Mouse (Mus musculus): ENCODE measurements around the gene Dennd1a.

The Dennd1a gene

GRCm38 (mm10) chr2:38175276-38175675 lies 111.9 kb downstream of the Dennd1a start:
- no peak for DNase-seq (ENCODE audit: extremely low spot score, low read depth, low spot score)

GRCm38 (mm10) chr2:38168606-38169005 lies 118.6 kb downstream of the Dennd1a start:
- no peak for DNase-seq (ENCODE audit: extremely low spot score, low read depth, low spot score)

GRCm38 (mm10) chr2:38165966-38166365 lies 121.2 kb downstream of the Dennd1a start:
- DNase-seq (ENCODE audit: extremely low spot score, low read depth, low spot score), result no peak

GRCm38 (mm10) chr2:38164326-38165035 lies 122.7 kb downstream of the Dennd1a start:
- no peak for DNase-seq (ENCODE audit: extremely low spot score, low read depth, low spot score)

GRCm38 (mm10) chr2:38162486-38162885 lies 124.7 kb downstream of the Dennd1a start:
- no peak for DNase-seq (ENCODE audit: extremely low spot score, low read depth, low spot score)

GRCm38 (mm10) chr2:38161484-38161883 lies 125.7 kb downstream of the Dennd1a start:
- DNase-seq (ENCODE audit: extremely low spot score, low read depth, low spot score), result no peak

- no peak for DNase-seq (ENCODE audit: extremely low spot score, low read depth, low spot score)
Observed at GRCm38 (mm10) chr2:38159736-38160135, 127.5 kb downstream of the Dennd1a start.

GRCm38 (mm10) chr2:38157002-38157401 lies 130.2 kb downstream of the Dennd1a start:
- DNase-seq (ENCODE audit: extremely low spot score, low read depth, low spot score), result no peak

- DNase-seq (ENCODE audit: extremely low spot score, low read depth, low spot score), result no peak
Observed at GRCm38 (mm10) chr2:38156001-38156400, 131.2 kb downstream of the Dennd1a start.

- DNase-seq (ENCODE audit: extremely low spot score, low read depth, low spot score), result no peak
Observed at GRCm38 (mm10) chr2:38144831-38145230, 142.4 kb downstream of the Dennd1a start.

GRCm38 (mm10) chr2:38144067-38144779 lies 143.0 kb downstream of the Dennd1a start:
- no peak for DNase-seq (ENCODE audit: extremely low spot score, low read depth, low spot score)

GRCm38 (mm10) chr2:38142905-38143304 lies 144.3 kb downstream of the Dennd1a start:
- no peak for DNase-seq (ENCODE audit: extremely low spot score, low read depth, low spot score)

GRCm38 (mm10) chr2:38142210-38142609 lies 145.0 kb downstream of the Dennd1a start:
- no peak for DNase-seq (ENCODE audit: extremely low spot score, low read depth, low spot score)

GRCm38 (mm10) chr2:38139536-38139935 lies 147.7 kb downstream of the Dennd1a start:
- DNase-seq (ENCODE audit: extremely low spot score, low read depth, low spot score), result no peak

- DNase-seq (ENCODE audit: extremely low spot score, low read depth, low spot score), result no peak
Observed at GRCm38 (mm10) chr2:38137086-38137485, 150.1 kb downstream of the Dennd1a start.

- DNase-seq (ENCODE audit: extremely low spot score, low read depth, low spot score), result no peak
Observed at GRCm38 (mm10) chr2:38135427-38135826, 151.8 kb downstream of the Dennd1a start.

- DNase-seq (ENCODE audit: extremely low spot score, low read depth, low spot score), result no peak
Observed at GRCm38 (mm10) chr2:38133036-38133825, 154.0 kb downstream of the Dennd1a start.

- DNase-seq (ENCODE audit: extremely low spot score, low read depth, low spot score), result no peak
Observed at GRCm38 (mm10) chr2:38132233-38132822, 154.9 kb downstream of the Dennd1a start.

- DNase-seq (ENCODE audit: extremely low spot score, low read depth, low spot score), result no peak
Observed at GRCm38 (mm10) chr2:38131538-38131937, 155.7 kb downstream of the Dennd1a start.

GRCm38 (mm10) chr2:38129961-38130802 lies 157.0 kb downstream of the Dennd1a start:
- no peak for DNase-seq (ENCODE audit: extremely low spot score, low read depth, low spot score)
